Mouse (Mus musculus) megakaryocyte, embryonic 14.5 days (primary cell): Measurements from ENCODE around the gene Dag1.

Experiments used
- FLI1 ChIP-seq: IDR thresholded peaks from 2 replicates; pipeline ENCODE4 v1.6.1; 2012; ENCODE audit warnings: low read length, inconsistent platforms, mixed read lengths
- GATA1 ChIP-seq: IDR thresholded peaks from 3 replicates; pipeline ENCODE4 v1.6.1; 2012; ENCODE audit warnings: mixed read lengths, low read length, inconsistent platforms, borderline replicate concordance

GRCm38 (mm10) chr9:108217936-108218543, 45.7 kb downstream of the Dag1 start:
- TF ChIP-seq GATA1 (no peak), FLI1 (no peak)
